Mouse (Mus musculus) midbrain, embryonic 12.5 days (tissue): ENCODE data around the gene Slc35f4. TPM values are rescaled to one million over a fixed set of nuclear protein-coding genes. Genes with fewer than 3 reads are reported as not detected.

Experiments
- ATAC-seq: fragments of 200-750 bp; cut with Nextera tagmentation; 2 replicates; pipeline ENCODE4 v1.8.0; 2017; ENCODE audit warnings: low read depth, moderate TSS enrichment, moderate library complexity; ENCODE audit not compliant: low FRiP score
- H3K27ac ChIP-seq: fragments of 300-500 bp; sonication (generic); replicated peaks from 2 replicates; pipeline ENCODE4 v1.5.1; 2016; ENCODE audit warnings: mild to moderate bottlenecking
- H3K27me3 ChIP-seq: fragments of 300-500 bp; sonication (generic); 2 replicates; pipeline ENCODE4 v1.6.1; 2016; ENCODE audit warnings: mild to moderate bottlenecking
- H3K36me3 ChIP-seq: fragments of 300-500 bp; sonication (generic); 2 replicates; pipeline ENCODE4 v1.6.1; 2016
- H3K4me1 ChIP-seq: fragments of 300-500 bp; sonication (generic); 2 replicates; pipeline ENCODE4 v1.6.1; 2016
- H3K4me2 ChIP-seq: fragments of 300-500 bp; sonication (generic); replicated peaks from 2 replicates; pipeline ENCODE4 v1.6.1; 2016; ENCODE audit warnings: mild to moderate bottlenecking, moderate library complexity
- H3K4me3 ChIP-seq: fragments of 300-500 bp; sonication (generic); 2 replicates; pipeline ENCODE4 v1.5.1; 2016; ENCODE audit warnings: mild to moderate bottlenecking
- H3K9ac ChIP-seq: fragments of 300-500 bp; sonication (generic); replicated peaks from 2 replicates; pipeline ENCODE4 v1.6.1; 2016; ENCODE audit warnings: mild to moderate bottlenecking, moderate library complexity
- H3K9me3 ChIP-seq: fragments of 300-500 bp; sonication (generic); 2 replicates; pipeline ENCODE4 v1.6.1; 2016; ENCODE audit warnings: mild to moderate bottlenecking
- WGBS: fragments of 180-500 bp; shearing (Covaris S2); methylation state at CpG from one replicate; pipeline ENCODE4 v1.1.7; 2016; 5-methylcytosine and 5-hydroxymethylcytosine counted together
- polyA plus RNA-seq: library from polyadenylated mRNA; unstranded; fragments of >200 nt; fragmentation: Nextera tagmentation; extraction: Ambion mirVana; gene quantifications from 2 replicates; pipeline ENCODE4 v1.2.1, GENCODE M21; 2016

Slc35f4 gene
- polyA plus RNA-seq, 1 experiment from 2014 or later, result 0.89 TPM

GRCm38 (mm10) chr14:49348164-49348896, 177.5 kb downstream of the Slc35f4 start:
- no peak for ATAC-seq
- Histone ChIP-seq H3K27me3 (no peaks in the 10 kb centered on the region), H3K9me3 (no peaks in the 10 kb centered on the region), H3K27ac (no peak overlapping the region), H3K9ac (no peak overlapping the region), H3K36me3 (no peaks in the 10 kb centered on the region), H3K4me3 (no peak overlapping the region), H3K4me1 (no peaks in the 10 kb centered on the region), H3K4me2 (no peak overlapping the region)
- 69% methylated on average over 7 of the region's 7 CpGs for WGBS

- WGBS, result 81% methylated on average over 2 of the region's 2 CpGs
- H3K4me2 ChIP-seq, result no peak overlapping the region
- H3K27me3 ChIP-seq, result no peaks in the 10 kb centered on the region
- no peaks in the 10 kb centered on the region for H3K9me3 ChIP-seq
- H3K36me3 ChIP-seq, result no peaks in the 10 kb centered on the region
- no peak overlapping the region for H3K4me3 ChIP-seq
- no peak overlapping the region for H3K27ac ChIP-seq
- no peaks in the 10 kb centered on the region for H3K4me1 ChIP-seq
- ATAC-seq, result no peak
- no peak overlapping the region for H3K9ac ChIP-seq
Observed at GRCm38 (mm10) chr14:49345835-49346234, 180.0 kb downstream of the Slc35f4 start.

DNA sequence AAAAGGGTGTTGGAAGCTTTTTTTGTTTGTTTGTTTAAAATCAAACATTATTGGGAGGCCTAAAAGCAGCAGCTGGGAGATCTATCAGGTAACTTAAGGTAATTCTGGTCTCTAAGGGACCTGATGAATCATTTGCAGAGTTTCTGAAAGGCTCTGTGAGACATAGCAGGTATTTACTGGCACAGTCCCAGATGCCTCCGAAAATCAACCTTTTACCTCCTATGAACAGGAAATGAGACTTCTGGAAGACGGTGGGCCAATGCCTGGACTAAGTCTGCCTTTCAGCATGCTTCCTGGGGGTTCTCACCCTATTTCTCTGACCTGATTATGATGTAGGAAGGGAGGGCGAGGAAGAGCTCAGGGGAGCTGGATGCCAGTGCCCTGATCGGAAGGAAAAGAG, 188.8 kb downstream of the Slc35f4 start:
- WGBS, result 85% methylated on average over 4 of the region's 4 CpGs
- Histone ChIP-seq H3K36me3 (no peaks in the 10 kb centered on the region), H3K27ac (no peak overlapping the region), H3K27me3 (no peaks in the 10 kb centered on the region), H3K4me3 (no peak overlapping the region), H3K4me1 (no peaks in the 10 kb centered on the region), H3K9ac (no peak overlapping the region), H3K4me2 (no peak overlapping the region), H3K9me3 (no peaks in the 10 kb centered on the region)
- no peak for ATAC-seq

GRCm38 (mm10) chr14:49333841-49334240, 192.0 kb downstream of the Slc35f4 start:
- no peak for ATAC-seq
- Histone ChIP-seq H3K4me1 (no peaks in the 10 kb centered on the region), H3K4me3 (no peak overlapping the region), H3K9me3 (no peaks in the 10 kb centered on the region), H3K27ac (no peak overlapping the region), H3K9ac (no peak overlapping the region), H3K4me2 (no peak overlapping the region), H3K27me3 (no peaks in the 10 kb centered on the region), H3K36me3 (no peaks in the 10 kb centered on the region)
- 85% methylated on average over 2 of the region's 2 CpGs for WGBS

GRCm38 (mm10) chr14:49316493-49316894, 209.4 kb downstream of the Slc35f4 start:
- H3K27me3 ChIP-seq, result 0 out of 2 replicates have a peak, but pooled peaks cover 6% of the 10 kb centered on the region
- no peak overlapping the region for H3K27ac ChIP-seq
- no peaks in the 10 kb centered on the region for H3K9me3 ChIP-seq
- no peaks in the 10 kb centered on the region for H3K36me3 ChIP-seq
- 12% methylated on average over 5 of the region's 5 CpGs for WGBS
- ATAC-seq, result peak; percentile 50; the same call in 1 of the 2 replicates
- H3K4me3 ChIP-seq, result no peak overlapping the region
- peaks cover 27% of the 10 kb centered on the region for H3K4me1 ChIP-seq
- no peak overlapping the region for H3K4me2 ChIP-seq
- no peak overlapping the region for H3K9ac ChIP-seq

DNA sequence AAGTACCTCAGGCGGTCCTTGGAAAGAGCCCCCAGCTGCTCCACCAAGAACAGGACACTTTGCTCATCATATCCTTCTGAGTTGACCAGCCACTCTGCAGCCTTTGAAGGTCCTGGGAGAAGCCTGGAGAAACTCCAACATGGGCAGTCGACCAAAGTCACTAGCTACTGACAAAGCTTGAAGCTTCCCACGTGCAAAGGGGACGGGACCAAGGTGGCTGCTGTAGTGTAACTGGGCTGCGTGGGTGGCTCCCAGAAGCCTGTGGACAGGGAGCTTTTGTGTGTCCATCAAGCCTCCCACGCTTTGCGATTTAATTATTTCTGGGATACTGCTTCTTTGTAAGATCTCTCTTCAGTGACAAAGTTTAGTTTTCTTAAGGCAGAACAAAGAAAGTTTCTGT, 211.9 kb downstream of the Slc35f4 start:
- H3K9ac ChIP-seq, result no peak overlapping the region
- no peak overlapping the region for H3K4me2 ChIP-seq
- H3K27ac ChIP-seq, result no peak overlapping the region
- no peak for ATAC-seq
- WGBS, result 37% methylated on average over 7 of the region's 7 CpGs
- H3K9me3 ChIP-seq, result no peaks in the 10 kb centered on the region
- H3K27me3 ChIP-seq, result 0 out of 2 replicates have a peak, but pooled peaks cover 6% of the 10 kb centered on the region
- peaks cover 36% of the 10 kb centered on the region for H3K4me1 ChIP-seq
- no peak overlapping the region for H3K4me3 ChIP-seq
- no peaks in the 10 kb centered on the region for H3K36me3 ChIP-seq

- no peak overlapping the region for H3K4me3 ChIP-seq
- 0 out of 2 replicates have a peak, but pooled peaks cover 6% of the 10 kb centered on the region for H3K27me3 ChIP-seq
- H3K27ac ChIP-seq, result no peak overlapping the region
- H3K4me1 ChIP-seq, result peaks cover 36% of the 10 kb centered on the region
- H3K9me3 ChIP-seq, result no peaks in the 10 kb centered on the region
- no peaks in the 10 kb centered on the region for H3K36me3 ChIP-seq
- 71% methylated on average over 8 of the region's 8 CpGs for WGBS
- H3K9ac ChIP-seq, result no peak overlapping the region
- no peak overlapping the region for H3K4me2 ChIP-seq
- no peak for ATAC-seq
Observed at GRCm38 (mm10) chr14:49313376-49313775, 212.5 kb downstream of the Slc35f4 start.

- Histone ChIP-seq H3K9ac (no peak overlapping the region), H3K9me3 (no peaks in the 10 kb centered on the region), H3K4me1 (peaks cover 34% of the 10 kb centered on the region), H3K36me3 (no peaks in the 10 kb centered on the region), H3K4me2 (no peak overlapping the region), H3K27ac (no peak overlapping the region), H3K4me3 (no peak overlapping the region), H3K27me3 (0 out of 2 replicates have a peak, but pooled peaks cover 6% of the 10 kb centered on the region)
- WGBS, result 18% methylated on average over 1 of the region's 1 CpGs
- ATAC-seq, result no peak
Observed at GRCm38 (mm10) chr14:49311548-49311947, 214.3 kb downstream of the Slc35f4 start.

GRCm38 (mm10) chr14:49311091-49311492, 214.8 kb downstream of the Slc35f4 start:
- Histone ChIP-seq H3K4me2 (no peak overlapping the region), H3K4me3 (no peak overlapping the region), H3K4me1 (peaks cover 30% of the 10 kb centered on the region), H3K27me3 (0 out of 2 replicates have a peak, but pooled peaks cover 6% of the 10 kb centered on the region), H3K36me3 (no peaks in the 10 kb centered on the region), H3K27ac (no peak overlapping the region; the same call in 1 of the 2 replicates), H3K9me3 (no peaks in the 10 kb centered on the region), H3K9ac (no peak overlapping the region)
- 11% methylated on average over 5 of the region's 5 CpGs for WGBS
- peak; percentile 45 for ATAC-seq

- Histone ChIP-seq H3K36me3 (no peaks in the 10 kb centered on the region), H3K4me3 (no peak overlapping the region), H3K4me2 (no peak overlapping the region), H3K9me3 (no peaks in the 10 kb centered on the region), H3K27ac (no peak overlapping the region), H3K9ac (no peak overlapping the region), H3K27me3 (0 out of 2 replicates have a peak, but pooled peaks cover 6% of the 10 kb centered on the region), H3K4me1 (peaks cover 19% of the 10 kb centered on the region)
- no peak for ATAC-seq
- WGBS, result 73% methylated on average over 2 of the region's 2 CpGs
Observed at GRCm38 (mm10) chr14:49309670-49310069, 216.2 kb downstream of the Slc35f4 start.

DNA sequence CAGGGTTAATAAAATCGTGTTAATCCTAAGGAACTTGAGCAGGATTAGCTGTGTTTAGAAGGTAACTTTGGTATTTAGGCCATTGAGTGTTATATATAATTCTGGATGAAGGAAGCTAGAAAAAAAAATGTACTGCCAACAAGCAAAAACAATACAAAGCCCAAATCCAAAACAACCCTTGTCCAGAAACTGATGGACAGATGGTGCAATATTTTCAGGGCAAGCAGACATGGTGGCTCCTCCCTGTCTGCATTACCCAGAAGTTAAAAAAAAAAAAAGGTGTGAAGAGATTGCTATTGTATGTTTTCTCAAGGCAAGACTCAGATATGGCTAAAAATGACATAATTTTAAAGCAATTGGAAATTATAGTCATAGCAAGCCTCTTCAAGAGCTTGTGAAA, 217.3 kb downstream of the Slc35f4 start:
- Histone ChIP-seq H3K4me1 (peaks cover 10% of the 10 kb centered on the region; the same call in 1 of the 2 replicates), H3K4me2 (no peak overlapping the region), H3K9ac (no peak overlapping the region), H3K4me3 (no peak overlapping the region), H3K27me3 (0 out of 2 replicates have a peak, but pooled peaks cover under 1% of the 10 kb centered on the region), H3K9me3 (no peaks in the 10 kb centered on the region), H3K27ac (no peak overlapping the region), H3K36me3 (no peaks in the 10 kb centered on the region)
- ATAC-seq, result no peak
- WGBS, result 68% methylated on average over 1 of the region's 1 CpGs

DNA sequence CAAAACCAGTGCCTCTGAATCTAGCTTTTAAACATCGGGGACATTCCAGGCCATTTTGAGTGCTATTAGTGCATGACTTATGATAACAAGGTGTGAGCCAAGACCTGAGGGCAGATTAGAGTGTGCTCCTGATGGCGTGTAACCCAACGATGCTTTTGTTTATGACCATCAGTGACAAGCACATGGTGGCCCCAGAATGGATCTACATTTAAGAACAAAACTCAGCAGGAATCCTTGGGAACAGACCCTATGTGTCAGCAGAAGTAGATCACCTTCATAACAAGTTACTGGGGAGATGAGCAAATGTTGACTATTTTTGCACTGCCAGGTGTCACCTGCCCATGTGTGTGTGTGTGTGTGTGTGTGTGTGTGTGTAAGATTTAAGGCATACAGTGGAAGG, 218.0 kb downstream of the Slc35f4 start:
- no peak for ATAC-seq
- Histone ChIP-seq H3K4me1 (peaks cover 9% of the 10 kb centered on the region; the same call in 1 of the 2 replicates), H3K9ac (no peak overlapping the region), H3K27ac (no peak overlapping the region), H3K36me3 (no peaks in the 10 kb centered on the region), H3K4me2 (no peak overlapping the region), H3K27me3 (no peaks in the 10 kb centered on the region), H3K4me3 (no peak overlapping the region), H3K9me3 (no peaks in the 10 kb centered on the region)
- WGBS, result 93% methylated on average over 3 of the region's 3 CpGs
